Mouse (Mus musculus) kidney, embryonic 14.5 days (tissue): ENCODE results near the gene Sepsecs. TPM values are rescaled to one million over a fixed set of nuclear protein-coding genes. Genes with fewer than 3 reads are reported as not detected.
A peak's percentile ranks its signal among the peaks of the same experiment; 100 is the strongest.
"Not testable (repeated sequence)": the region's sequence is repeated elsewhere in the genome, so short reads cannot be mapped to it uniquely, and the experiment has no call there.

Experiments used
- ATAC-seq: fragments of 200-750 bp; cut with Nextera tagmentation; 2 replicates; pipeline ENCODE4 v1.8.0; 2017; ENCODE audit warnings: moderate number of reproducible peaks, mild to moderate bottlenecking, moderate TSS enrichment, moderate library complexity; ENCODE audit not compliant: low FRiP score, low TSS enrichment
- H3K27ac ChIP-seq: fragments of 300-500 bp; sonication (generic); 2 replicates; pipeline ENCODE4 v1.5.1; 2014; ENCODE audit warnings: low read depth, mild to moderate bottlenecking, low read length, moderate library complexity, mixed read lengths
- H3K27me3 ChIP-seq: fragments of 300-500 bp; sonication (generic); 2 replicates; pipeline ENCODE4 v1.6.1; 2014; ENCODE audit warnings: mild to moderate bottlenecking, low read length; ENCODE audit not compliant: control insufficient read depth, insufficient read depth
- H3K36me3 ChIP-seq: fragments of 300-500 bp; sonication (generic); 2 replicates; pipeline ENCODE4 v1.6.1; 2014; ENCODE audit warnings: low read length, mixed read lengths; ENCODE audit not compliant: control insufficient read depth, insufficient read depth
- H3K4me1 ChIP-seq: fragments of 300-500 bp; sonication (generic); 2 replicates; pipeline ENCODE4 v1.6.1; 2014; ENCODE audit warnings: low read length, mixed read lengths; ENCODE audit not compliant: control insufficient read depth, insufficient read depth
- H3K4me2 ChIP-seq: fragments of 300-500 bp; sonication (generic); replicated peaks from 2 replicates; pipeline ENCODE4 v1.6.1; 2014; ENCODE audit warnings: low read depth, mild to moderate bottlenecking, low read length
- H3K4me3 ChIP-seq: fragments of 300-500 bp; sonication (generic); 2 replicates; pipeline ENCODE4 v1.5.1; 2014; ENCODE audit warnings: mild to moderate bottlenecking, low read length
- H3K9ac ChIP-seq: fragments of 300-500 bp; sonication (generic); 2 replicates; pipeline ENCODE4 v1.6.1; 2014; ENCODE audit warnings: low read depth, mild to moderate bottlenecking, low read length, moderate library complexity
- H3K9me3 ChIP-seq: fragments of 300-500 bp; sonication (generic); 2 replicates; pipeline ENCODE4 v1.6.1; 2016; ENCODE audit warnings: low read length; ENCODE audit not compliant: control insufficient read depth
- WGBS: fragments of 180-500 bp; shearing (Covaris S2); extraction: QIAGEN DNeasy Blood & Tissue Kit; methylation state at CpG from one replicate; pipeline ENCODE4 v1.1.7; 2014; 5-methylcytosine and 5-hydroxymethylcytosine counted together
- polyA plus RNA-seq: library from polyadenylated mRNA; unstranded; fragments of >200 nt; fragmentation: Nextera tagmentation; extraction: Ambion mirVana; gene quantifications from 2 replicates; pipeline ENCODE4 v1.2.1, GENCODE M21; 2014

The Sepsecs gene
- polyA plus RNA-seq = 4.2 and 9.2 TPM in 2 replicates

GRCm38 (mm10) chr5:52669426-52670191 lies at the start of gene Sepsecs:
Gene Sepsecs, minus strand, starts transcription at chr5:52669708.
- H3K27ac ChIP-seq = peak within 1 kb of the TSS; percentile 20; the same call in 1 of the 2 replicates
- H3K9me3 ChIP-seq = no peaks in the 10 kb centered on the region
- peak within 1 kb of the TSS; percentile 79 for H3K4me3 ChIP-seq
- peak within 1 kb of the TSS; percentile 64 for H3K4me2 ChIP-seq
- no peaks in the 10 kb centered on the region for H3K27me3 ChIP-seq
- WGBS = 4% methylated on average over 56 of the region's 56 CpGs
- peaks cover 3% of the 10 kb centered on the region; the same call in 1 of the 2 replicates for H3K4me1 ChIP-seq
- H3K36me3 ChIP-seq = peaks cover 6% of the 10 kb centered on the region; the same call in 1 of the 2 replicates
- peak; percentile 95 for ATAC-seq
- H3K9ac ChIP-seq = peak within 1 kb of the TSS; percentile 73

- no peak for ATAC-seq
Measured at GRCm38 (mm10) chr5:52716742-52717448, 47.4 kb upstream of the Sepsecs start.

DNA sequence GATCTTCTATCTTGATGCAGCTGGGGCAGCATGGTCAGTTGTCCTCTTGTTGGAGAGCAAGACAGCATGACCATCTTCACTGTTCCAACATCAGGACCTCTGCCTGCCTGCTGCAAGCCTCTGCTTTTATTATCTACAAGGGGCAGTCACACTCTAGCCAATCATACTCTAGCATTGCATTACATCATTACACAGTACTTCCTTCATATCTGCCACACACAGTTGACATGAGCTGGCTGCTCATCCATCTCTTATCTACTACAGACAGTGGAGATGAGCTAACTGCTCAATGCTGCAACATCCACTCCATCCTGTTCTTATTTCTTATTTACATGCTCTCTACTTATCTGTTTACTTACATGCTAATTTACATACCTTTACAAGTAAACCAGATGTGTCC lies 43.2 kb upstream of the Sepsecs start:
- Histone ChIP-seq H3K4me2 (no peak overlapping the region), H3K4me3 (no peak overlapping the region), H3K27me3 (no peaks in the 10 kb centered on the region), H3K9me3 (no peaks in the 10 kb centered on the region), H3K9ac (no peak overlapping the region), H3K36me3 (no peaks in the 10 kb centered on the region), H3K4me1 (no peaks in the 10 kb centered on the region), H3K27ac (no peak overlapping the region)
- no peak for ATAC-seq

More at GRCm38 (mm10) chr5:52716742-52717448, 47.4 kb upstream of the Sepsecs start:
- WGBS = 62% methylated on average over 5 of the region's 5 CpGs
- H3K4me2 ChIP-seq = no peak overlapping the region
- H3K4me3 ChIP-seq = no peak overlapping the region
- no peaks in the 10 kb centered on the region for H3K4me1 ChIP-seq
- no peaks in the 10 kb centered on the region for H3K36me3 ChIP-seq
- H3K9me3 ChIP-seq = no peaks in the 10 kb centered on the region
- H3K9ac ChIP-seq = no peak overlapping the region
- no peak overlapping the region for H3K27ac ChIP-seq
- no peaks in the 10 kb centered on the region for H3K27me3 ChIP-seq

- ATAC-seq = no peak
- H3K4me2 ChIP-seq = no peak overlapping the region
- no peak overlapping the region for H3K4me3 ChIP-seq
- H3K27ac ChIP-seq = no peak overlapping the region
- no peaks in the 10 kb centered on the region for H3K4me1 ChIP-seq
- H3K36me3 ChIP-seq = no peaks in the 10 kb centered on the region
- no peaks in the 10 kb centered on the region for H3K27me3 ChIP-seq
- no peak overlapping the region for H3K9ac ChIP-seq
- 78% methylated on average over 4 of the region's 4 CpGs for WGBS
- no peaks in the 10 kb centered on the region for H3K9me3 ChIP-seq
Measured at GRCm38 (mm10) chr5:52704562-52704961, 35.1 kb upstream of the Sepsecs start.

- H3K4me1 ChIP-seq, H3K9ac ChIP-seq, H3K9me3 ChIP-seq, ATAC-seq, H3K4me3 ChIP-seq, H3K4me2 ChIP-seq, H3K27ac ChIP-seq, H3K27me3 ChIP-seq, H3K36me3 ChIP-seq: not testable (repeated sequence)
- WGBS = 88% methylated on average over 7 of the region's 7 CpGs
Measured at GRCm38 (mm10) chr5:52697882-52698440, 28.5 kb upstream of the Sepsecs start.

DNA sequence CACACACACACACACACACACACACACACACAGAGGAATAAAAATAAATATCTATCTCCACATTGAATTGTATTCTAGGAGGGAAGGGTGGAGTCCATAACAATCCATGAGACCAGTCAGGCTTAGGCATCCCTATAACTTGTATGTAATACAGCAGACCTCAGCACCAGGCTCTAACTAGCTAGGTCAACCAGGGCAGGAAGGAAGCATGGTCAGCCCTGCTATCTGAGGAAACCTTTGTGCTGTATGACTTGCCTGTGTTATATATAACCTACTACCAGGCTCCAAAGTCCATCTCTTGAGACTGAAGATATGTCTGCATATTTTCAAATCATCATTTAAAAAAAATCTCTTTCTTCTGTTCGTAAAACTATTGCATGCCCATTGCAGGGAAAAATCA lies 27.8 kb upstream of the Sepsecs start:
- WGBS = 93% methylated on average over 1 of the region's 1 CpGs
- H3K4me3 ChIP-seq = no peak overlapping the region
- H3K27ac ChIP-seq = no peak overlapping the region
- H3K36me3 ChIP-seq = no peaks in the 10 kb centered on the region
- H3K9me3 ChIP-seq = no peaks in the 10 kb centered on the region
- H3K4me1 ChIP-seq = no peaks in the 10 kb centered on the region
- no peak overlapping the region for H3K9ac ChIP-seq
- H3K27me3 ChIP-seq = no peaks in the 10 kb centered on the region
- ATAC-seq = no peak
- no peak overlapping the region for H3K4me2 ChIP-seq

DNA sequence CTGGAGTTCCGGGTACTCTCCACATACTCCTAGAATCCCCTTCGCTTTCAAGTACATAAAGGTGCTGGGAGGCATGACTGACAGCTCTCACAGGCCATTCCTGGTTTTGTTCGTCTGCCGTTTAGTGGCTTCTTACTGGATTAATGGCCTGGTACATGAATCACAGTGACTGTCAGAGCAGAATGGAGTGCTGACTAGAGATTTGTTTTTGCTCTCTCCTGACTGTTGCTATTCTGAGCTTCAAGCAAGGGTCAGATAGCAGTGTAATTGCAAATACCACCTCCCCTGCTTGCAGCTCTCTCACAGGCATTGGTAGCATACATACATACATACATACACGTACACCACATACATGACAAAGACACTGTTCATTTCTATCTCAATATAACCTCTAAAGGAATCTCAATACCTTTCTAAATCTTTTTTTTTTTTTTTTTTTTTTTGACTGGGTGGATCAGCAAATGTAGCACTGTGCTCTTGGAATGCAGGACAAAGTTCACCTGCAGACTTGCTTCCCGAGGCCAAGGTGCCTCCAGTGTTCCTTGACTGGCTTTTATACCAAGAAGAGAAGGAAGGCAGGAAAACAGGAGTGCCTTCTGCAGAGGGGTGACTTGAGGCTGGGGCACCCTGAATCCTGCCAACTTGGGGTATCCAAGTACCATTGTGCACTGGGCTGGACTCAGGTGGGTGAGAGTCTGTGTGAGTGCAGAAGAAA lies 18.4 kb upstream of the Sepsecs start:
- 59% methylated on average over 6 of the region's 6 CpGs for WGBS

GRCm38 (mm10) chr5:52681111-52681510 lies 11.6 kb upstream of the Sepsecs start:
- no peak overlapping the region for H3K4me2 ChIP-seq
- no peaks in the 10 kb centered on the region for H3K36me3 ChIP-seq
- 77% methylated on average over 4 of the region's 4 CpGs for WGBS
- H3K4me3 ChIP-seq = no peak overlapping the region
- no peak overlapping the region for H3K27ac ChIP-seq
- no peaks in the 10 kb centered on the region for H3K9me3 ChIP-seq
- H3K4me1 ChIP-seq = no peaks in the 10 kb centered on the region
- ATAC-seq = no peak
- no peaks in the 10 kb centered on the region for H3K27me3 ChIP-seq
- H3K9ac ChIP-seq = no peak overlapping the region

More for the DNA sequence above, 18.4 kb upstream of the Sepsecs start:
- no peaks in the 10 kb centered on the region for H3K4me1 ChIP-seq
- H3K9me3 ChIP-seq = no peaks in the 10 kb centered on the region
- H3K9ac ChIP-seq = no peak overlapping the region
- H3K36me3 ChIP-seq = no peaks in the 10 kb centered on the region
- ATAC-seq = no peak
- H3K4me3 ChIP-seq = no peak overlapping the region
- H3K4me2 ChIP-seq = no peak overlapping the region
- no peak overlapping the region for H3K27ac ChIP-seq
- H3K27me3 ChIP-seq = no peaks in the 10 kb centered on the region
